Mouse (Mus musculus): Measurements from ENCODE around the gene Ifnk. TPM values are rescaled to one million over a fixed set of nuclear protein-coding genes. Genes with fewer than 3 reads are reported as not detected.

Gene Ifnk
- total RNA-seq, 1 experiment: not detected

GRCm38 (mm10) chr4:35148326-35148725, 3.5 kb upstream of the Ifnk start:
- H3K4me1 ChIP-seq (ENCODE audit: control insufficient read depth in 2 of 2, insufficient read depth in 2 of 2, low read length in 2 of 2, poor library complexity in 1 of 2): no peaks in the 10 kb centered on the region
- in situ Hi-C loops (cut with MboI; ENCODE audit: low sequenced_read_pairs in 2 of 2, unreplicated experiment in 2 of 2): no loop called here
- no peaks in the 10 kb centered on the region for H3K9me3 ChIP-seq (ENCODE audit: control insufficient read depth, insufficient read depth, low read depth, low read length)
- no peak for DNase-seq (ENCODE audit: low read depth, low spot score)
- no peak overlapping the region for H3K27ac ChIP-seq (ENCODE audit: insufficient read depth, low read depth, low read length, poor library complexity, severe bottlenecking)
- TF ChIP-seq ZC3H11A (IDR thresholded peaks at IDR 0.05; ENCODE audit: borderline replicate concordance, low read depth, low read length) (no peak), HCFC1 (IDR thresholded peaks at IDR 0.05; ENCODE audit: borderline replicate concordance, insufficient read depth, low read length) (no peak), ZNF384 (IDR thresholded peaks at IDR 0.05; ENCODE audit: low read depth, low read length) (no peak), CHD2 (IDR thresholded peaks at IDR 0.05; ENCODE audit: low read depth, low read length) (no peak), MAFK (IDR thresholded peaks at IDR 0.05; ENCODE audit: insufficient read depth, low read depth, low read length) (no peak)
- no peaks in the 10 kb centered on the region for H3K36me3 ChIP-seq (ENCODE audit: control insufficient read depth, insufficient read depth, low read length, poor library complexity, severe bottlenecking)
- H3K9ac ChIP-seq (ENCODE audit: insufficient read depth, low read depth, low read length, poor library complexity, severe bottlenecking): no peak overlapping the region
- H3K4me3 ChIP-seq (ENCODE audit: insufficient read depth in 1 of 2, low read depth in 1 of 2, low read length in 2 of 2, poor library complexity in 1 of 2, severe bottlenecking in 1 of 2): no peak overlapping the region

- DNase-seq (ENCODE audit: low read depth, low spot score): no peak
Observed at GRCm38 (mm10) chr4:35150706-35151105, 1.1 kb upstream of the Ifnk start.

GRCm38 (mm10) chr4:35154051-35154450, 2.2 kb downstream of the Ifnk start:
- H3K9me3 ChIP-seq (ENCODE audit: control insufficient read depth, insufficient read depth, low read depth, low read length): no peaks in the 10 kb centered on the region
- DNase-seq (ENCODE audit: low read depth, low spot score): no peak
- H3K4me3 ChIP-seq (ENCODE audit: insufficient read depth in 1 of 2, low read depth in 1 of 2, low read length in 2 of 2, poor library complexity in 1 of 2, severe bottlenecking in 1 of 2): no peak overlapping the region
- H3K4me1 ChIP-seq (ENCODE audit: control insufficient read depth in 2 of 2, insufficient read depth in 2 of 2, low read length in 2 of 2, poor library complexity in 1 of 2): no peaks in the 10 kb centered on the region
- no peak overlapping the region for H3K9ac ChIP-seq (ENCODE audit: insufficient read depth, low read depth, low read length, poor library complexity, severe bottlenecking)
- in situ Hi-C loops (cut with MboI; ENCODE audit: low sequenced_read_pairs in 2 of 2, unreplicated experiment in 2 of 2): no loop called here
- H3K36me3 ChIP-seq (ENCODE audit: control insufficient read depth, insufficient read depth, low read length, poor library complexity, severe bottlenecking): no peaks in the 10 kb centered on the region
- no peak overlapping the region for H3K27ac ChIP-seq (ENCODE audit: insufficient read depth, low read depth, low read length, poor library complexity, severe bottlenecking)
- no peak for TF ChIP-seq CHD2 (IDR thresholded peaks at IDR 0.05; ENCODE audit: low read depth, low read length)
- TF ChIP-seq ZC3H11A (IDR thresholded peaks at IDR 0.05; ENCODE audit: borderline replicate concordance, low read depth, low read length): no peak
- no peak for TF ChIP-seq HCFC1 (IDR thresholded peaks at IDR 0.05; ENCODE audit: borderline replicate concordance, insufficient read depth, low read length)
- TF ChIP-seq MAFK (IDR thresholded peaks at IDR 0.05; ENCODE audit: insufficient read depth, low read depth, low read length): no peak
- no peak for TF ChIP-seq ZNF384 (IDR thresholded peaks at IDR 0.05; ENCODE audit: low read depth, low read length)

More at GRCm38 (mm10) chr4:35150706-35151105, 1.1 kb upstream of the Ifnk start:
- no peaks in the 10 kb centered on the region for H3K36me3 ChIP-seq (ENCODE audit: control insufficient read depth, insufficient read depth, low read length, poor library complexity, severe bottlenecking)
- H3K9ac ChIP-seq (ENCODE audit: insufficient read depth, low read depth, low read length, poor library complexity, severe bottlenecking): no peak overlapping the region
- in situ Hi-C loops (cut with MboI; ENCODE audit: low sequenced_read_pairs in 2 of 2, unreplicated experiment in 2 of 2): no loop called here
- H3K9me3 ChIP-seq (ENCODE audit: control insufficient read depth, insufficient read depth, low read depth, low read length): no peaks in the 10 kb centered on the region
- no peak overlapping the region for H3K4me3 ChIP-seq (ENCODE audit: insufficient read depth in 1 of 2, low read depth in 1 of 2, low read length in 2 of 2, poor library complexity in 1 of 2, severe bottlenecking in 1 of 2)
- H3K4me1 ChIP-seq (ENCODE audit: control insufficient read depth in 2 of 2, insufficient read depth in 2 of 2, low read length in 2 of 2, poor library complexity in 1 of 2): no peaks in the 10 kb centered on the region
- no peak overlapping the region for H3K27ac ChIP-seq (ENCODE audit: insufficient read depth, low read depth, low read length, poor library complexity, severe bottlenecking)
- TF ChIP-seq ZNF384 (IDR thresholded peaks at IDR 0.05; ENCODE audit: low read depth, low read length): no peak
- no peak for TF ChIP-seq CHD2 (IDR thresholded peaks at IDR 0.05; ENCODE audit: low read depth, low read length)
- TF ChIP-seq MAFK (IDR thresholded peaks at IDR 0.05; ENCODE audit: insufficient read depth, low read depth, low read length): no peak
- TF ChIP-seq HCFC1 (IDR thresholded peaks at IDR 0.05; ENCODE audit: borderline replicate concordance, insufficient read depth, low read length): no peak
- no peak for TF ChIP-seq ZC3H11A (IDR thresholded peaks at IDR 0.05; ENCODE audit: borderline replicate concordance, low read depth, low read length)

GRCm38 (mm10) chr4:35155132-35155922, 3.5 kb downstream of the Ifnk start:
- in situ Hi-C loops (cut with MboI; ENCODE audit: low sequenced_read_pairs in 2 of 2, unreplicated experiment in 2 of 2): no loop called here
- peak; percentile 47 for DNase-seq (ENCODE audit: low read depth, low spot score)

More at GRCm38 (mm10) chr4:35155132-35155922, 3.5 kb downstream of the Ifnk start:
- Histone ChIP-seq H3K27ac (ENCODE audit: insufficient read depth, low read depth, low read length, poor library complexity, severe bottlenecking) (no peak overlapping the region), H3K4me1 (ENCODE audit: control insufficient read depth in 2 of 2, insufficient read depth in 2 of 2, low read length in 2 of 2, poor library complexity in 1 of 2) (no peaks in the 10 kb centered on the region), H3K9ac (ENCODE audit: insufficient read depth, low read depth, low read length, poor library complexity, severe bottlenecking) (peak overlapping the region; percentile 85; the same call in 1 of the 2 replicates), H3K4me3 (ENCODE audit: insufficient read depth in 1 of 2, low read depth in 1 of 2, low read length in 2 of 2, poor library complexity in 1 of 2, severe bottlenecking in 1 of 2) (peak overlapping the region; percentile 84 to 91), H3K9me3 (ENCODE audit: control insufficient read depth, insufficient read depth, low read depth, low read length) (no peaks in the 10 kb centered on the region), H3K36me3 (ENCODE audit: control insufficient read depth, insufficient read depth, low read length, poor library complexity, severe bottlenecking) (no peaks in the 10 kb centered on the region)
- no peak for TF ChIP-seq ZNF384 (IDR thresholded peaks at IDR 0.05; ENCODE audit: low read depth, low read length)
- no peak for TF ChIP-seq MAFK (IDR thresholded peaks at IDR 0.05; ENCODE audit: insufficient read depth, low read depth, low read length)
- no peak; the same call in 1 of the 2 replicates for TF ChIP-seq ZC3H11A (IDR thresholded peaks at IDR 0.05; ENCODE audit: borderline replicate concordance, low read depth, low read length)
- no peak for TF ChIP-seq CHD2 (IDR thresholded peaks at IDR 0.05; ENCODE audit: low read depth, low read length)
- TF ChIP-seq HCFC1 (IDR thresholded peaks at IDR 0.05; ENCODE audit: borderline replicate concordance, insufficient read depth, low read length): no peak
